Mouse (Mus musculus) liver (tissue): ENCODE results near the gene Entpd3.
A peak's percentile ranks its signal among the peaks of the same experiment; 100 is the strongest.

Experiments
- DNase-seq: peaks from one replicate; pipeline ENCODE4 v3.0.0-alpha.2; 2020; ENCODE audit warnings: mixed read lengths

Gene Entpd3

DNA sequence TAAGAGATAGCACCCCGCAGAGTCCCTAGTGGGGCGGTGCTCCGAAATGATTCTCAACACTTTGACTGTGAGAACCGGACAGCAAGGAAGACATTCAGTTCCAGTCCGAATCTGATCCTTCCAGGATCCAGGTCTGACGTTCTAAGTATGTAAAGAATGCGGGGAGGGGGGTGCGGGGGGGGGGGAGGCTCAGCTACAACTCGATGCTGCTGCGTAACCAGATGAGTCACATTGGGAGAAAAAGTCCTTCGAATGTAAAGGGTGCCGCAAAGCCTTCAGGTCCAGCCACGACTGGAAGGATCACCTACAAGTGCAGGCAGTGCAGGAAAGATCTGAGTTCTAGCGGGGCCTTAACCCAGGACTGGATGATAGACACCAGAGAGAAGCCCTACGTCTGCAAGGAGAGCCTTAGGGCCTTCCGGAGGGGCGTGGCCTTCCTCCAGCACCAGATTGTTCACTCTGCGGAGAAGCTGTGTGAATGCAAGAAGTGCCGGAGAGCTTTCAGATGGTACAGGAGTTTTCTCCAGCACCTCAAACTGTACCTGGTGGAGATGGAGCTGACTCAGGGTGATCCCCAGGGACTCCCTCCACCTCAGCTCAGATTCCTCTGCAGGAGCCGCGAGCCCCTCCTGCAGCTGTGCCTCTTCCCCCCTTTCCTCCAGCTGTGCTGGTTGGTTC lies 42.5 kb downstream of the Entpd3 start:
- DNase-seq: peak; percentile 67

DNA sequence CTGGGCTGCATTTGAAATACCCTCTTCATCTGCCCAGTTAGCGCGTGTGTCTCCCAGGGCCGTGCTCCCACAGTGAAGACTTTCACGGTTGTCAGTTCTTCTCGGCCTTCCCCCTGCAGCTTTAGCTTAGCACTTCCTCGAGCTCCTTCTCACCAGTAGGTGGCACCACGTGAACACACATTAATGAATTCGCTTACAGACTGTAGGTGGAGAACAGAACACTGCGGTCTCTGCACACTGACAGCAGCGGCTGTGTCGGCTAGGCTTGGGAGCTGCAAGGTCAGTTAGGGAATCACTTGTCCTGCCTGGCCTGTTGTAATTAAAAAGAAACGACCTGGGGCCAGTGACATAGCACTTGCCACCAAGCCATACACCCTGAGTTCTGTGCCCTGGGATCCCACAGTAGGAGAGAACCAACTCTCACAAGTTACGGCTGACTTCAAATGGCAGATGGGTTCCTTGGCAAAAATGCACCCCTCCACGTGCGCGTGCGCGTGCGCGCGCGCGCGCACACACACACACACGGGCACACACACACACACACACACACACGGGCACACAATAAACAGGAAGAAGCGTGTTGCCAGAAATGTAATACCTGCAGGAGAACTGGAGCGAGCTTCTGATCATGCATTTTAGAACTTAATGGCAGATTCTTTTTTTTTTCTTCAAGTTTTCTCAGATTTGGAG lies 43.1 kb downstream of the Entpd3 start:
- peak; percentile 88 for DNase-seq

DNA sequence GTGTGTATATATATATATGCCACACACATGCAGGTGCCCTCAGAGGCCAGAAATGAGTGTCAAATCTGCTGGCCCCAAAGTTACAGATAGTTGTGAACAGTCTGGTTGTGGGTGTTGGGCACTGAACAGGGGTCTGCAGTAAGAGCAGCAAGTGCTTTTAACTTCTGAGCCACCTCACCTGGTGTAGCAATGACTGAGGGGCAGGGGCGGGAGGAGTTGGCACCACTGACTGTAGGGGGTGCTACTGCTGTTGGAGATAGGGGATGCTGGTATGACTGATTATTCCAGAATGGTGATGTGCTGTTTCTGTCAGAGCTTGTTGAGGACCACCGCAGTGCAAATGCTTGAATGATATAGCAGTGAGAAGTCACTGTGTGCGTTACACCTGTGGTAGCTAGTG lies 43.7 kb downstream of the Entpd3 start:
- DNase-seq: no peak

DNA sequence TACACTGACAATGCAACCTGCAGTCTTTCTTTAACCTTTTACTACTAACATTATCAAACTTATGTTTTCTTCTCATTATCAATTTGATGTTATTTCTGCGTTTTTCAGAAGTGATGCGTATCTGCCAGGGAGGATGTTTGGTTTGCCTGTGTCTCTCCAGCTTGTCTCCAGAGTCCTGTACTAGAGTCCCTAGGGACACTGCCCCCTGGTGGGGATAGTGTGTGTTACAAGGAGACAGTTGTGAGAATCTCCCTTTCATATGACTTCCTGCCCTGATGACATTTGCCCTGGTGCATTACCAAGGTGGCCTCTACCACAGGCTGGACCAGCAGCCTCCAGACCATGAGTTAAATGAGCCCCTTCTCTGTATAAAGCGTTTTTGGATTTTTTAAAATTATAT lies 46.9 kb downstream of the Entpd3 start:
- DNase-seq: peak; percentile 85

DNA sequence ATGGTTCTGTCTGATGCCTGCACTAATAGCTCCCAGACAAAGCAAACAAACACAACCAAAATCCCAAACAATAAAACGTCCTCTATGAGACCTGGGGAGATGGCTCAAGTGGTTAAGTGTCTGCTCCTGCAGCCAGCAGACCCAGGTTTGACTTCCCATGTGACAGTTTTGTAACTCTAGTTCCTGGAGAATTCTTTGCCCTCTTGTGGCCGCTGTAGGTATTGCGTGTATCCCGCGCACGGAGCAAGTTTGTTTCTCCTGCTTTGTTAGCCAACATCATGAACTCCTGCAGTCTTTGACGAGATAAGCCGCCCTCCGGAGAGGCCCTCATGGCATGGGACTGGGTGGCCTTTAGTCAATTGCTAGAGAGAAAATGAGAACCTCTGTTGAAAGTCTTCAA lies 51.9 kb downstream of the Entpd3 start:
- peak; percentile 73 for DNase-seq

DNA sequence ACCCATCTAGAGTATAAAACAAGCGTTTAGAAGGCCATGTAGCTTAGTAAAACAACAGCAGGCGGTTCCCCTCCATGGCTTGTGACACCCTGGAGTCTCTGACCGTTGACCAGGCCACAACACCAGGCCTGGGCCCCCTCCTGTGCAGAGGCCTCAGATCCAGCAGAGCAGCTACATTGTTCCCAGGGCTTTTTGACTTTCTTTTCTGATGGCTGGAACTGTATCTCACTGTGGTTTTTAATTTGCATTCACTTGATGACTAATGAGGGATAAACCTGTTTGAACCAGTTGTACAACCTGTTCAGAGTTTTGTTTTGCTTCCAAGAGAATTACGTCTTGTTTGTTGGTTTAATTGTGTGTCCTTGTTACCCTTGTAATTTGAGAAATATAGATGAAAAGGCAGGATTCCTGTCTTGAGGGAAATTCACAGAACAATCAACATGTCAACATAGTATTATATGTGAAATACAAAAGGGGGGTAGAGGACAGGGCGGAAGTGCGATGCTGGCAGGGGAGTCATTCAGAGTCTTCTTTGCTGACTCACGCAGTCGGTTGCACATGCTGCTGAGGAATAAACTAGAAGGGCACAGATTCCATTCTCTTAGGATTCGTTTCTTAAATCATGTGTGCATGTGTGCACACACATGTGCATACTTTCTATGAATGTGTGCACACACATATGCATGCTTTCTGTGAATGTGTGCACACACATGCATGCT lies 53.9 kb downstream of the Entpd3 start:
- no peak for DNase-seq

DNA sequence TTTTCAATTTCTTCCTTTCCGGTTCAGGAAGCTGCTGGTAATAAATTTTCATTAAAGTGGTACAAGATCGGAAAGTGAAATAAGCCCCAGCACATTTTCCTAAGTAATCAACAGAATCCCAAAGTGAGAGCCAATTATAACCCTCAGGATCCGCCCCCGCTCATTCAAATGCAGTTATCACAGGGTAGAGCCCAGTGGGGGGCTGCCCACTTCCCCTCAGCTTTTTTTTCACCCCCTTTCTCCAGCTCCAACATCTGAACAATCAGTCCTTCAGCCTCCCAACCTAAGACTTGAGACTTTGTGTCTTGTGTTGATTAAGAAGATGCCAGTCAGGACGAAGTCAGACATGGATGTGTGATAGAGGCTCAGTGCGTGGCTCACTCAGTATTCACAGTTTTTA lies 55.2 kb downstream of the Entpd3 start:
- DNase-seq: no peak

DNA sequence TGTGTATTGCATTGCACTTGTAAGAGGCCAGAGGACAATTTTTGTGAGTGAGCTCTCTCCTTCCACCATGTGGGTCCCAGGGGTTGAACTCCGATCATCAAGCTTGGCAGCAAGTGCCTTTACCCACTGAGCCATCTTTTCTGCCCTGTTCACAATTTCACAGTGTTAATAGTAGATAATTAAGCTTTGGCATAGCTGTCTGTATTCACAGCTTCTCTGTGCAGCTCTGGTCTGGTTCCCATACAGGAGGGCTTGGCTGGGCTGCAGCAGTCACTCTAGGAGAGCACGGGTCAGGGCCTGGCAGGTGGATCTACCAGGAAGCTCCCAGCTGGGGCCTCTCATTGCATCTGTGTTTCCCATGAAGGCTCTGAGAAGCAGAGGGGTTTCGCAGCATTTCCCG lies 55.7 kb downstream of the Entpd3 start:
- no peak for DNase-seq

DNA sequence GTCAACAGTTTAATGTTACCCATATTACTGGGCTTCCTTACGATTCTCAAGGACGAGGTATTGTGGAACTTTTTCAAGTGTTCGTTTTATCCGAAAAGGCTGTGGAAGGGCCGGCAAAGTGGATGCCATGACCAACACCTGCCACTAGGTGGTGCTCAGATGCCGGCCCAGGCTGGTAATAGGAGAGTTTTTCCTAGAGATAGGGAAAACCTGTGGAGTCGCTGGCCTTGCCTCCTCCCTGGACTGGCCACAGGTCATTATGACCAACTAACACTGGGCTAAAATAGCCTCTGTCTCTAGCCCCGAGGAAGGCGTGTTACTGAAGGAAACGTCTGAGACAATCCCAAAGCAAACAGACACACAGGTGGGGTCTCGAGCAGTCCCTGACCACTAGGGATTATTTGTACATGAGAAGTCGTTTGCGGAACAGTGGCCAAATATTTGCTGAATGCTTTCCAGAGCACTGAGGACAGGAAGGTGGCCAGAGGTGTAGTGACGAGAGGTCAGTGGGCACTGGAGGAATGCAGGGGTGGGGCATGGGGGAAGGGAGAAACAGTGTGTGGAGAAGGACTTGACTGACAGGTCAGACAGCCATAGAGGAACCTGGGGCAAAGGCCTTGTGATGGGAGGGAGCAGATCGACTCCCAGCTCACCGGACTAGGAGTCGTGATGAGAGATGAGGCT lies 62.0 kb downstream of the Entpd3 start:
- peak; percentile 71 for DNase-seq

DNA sequence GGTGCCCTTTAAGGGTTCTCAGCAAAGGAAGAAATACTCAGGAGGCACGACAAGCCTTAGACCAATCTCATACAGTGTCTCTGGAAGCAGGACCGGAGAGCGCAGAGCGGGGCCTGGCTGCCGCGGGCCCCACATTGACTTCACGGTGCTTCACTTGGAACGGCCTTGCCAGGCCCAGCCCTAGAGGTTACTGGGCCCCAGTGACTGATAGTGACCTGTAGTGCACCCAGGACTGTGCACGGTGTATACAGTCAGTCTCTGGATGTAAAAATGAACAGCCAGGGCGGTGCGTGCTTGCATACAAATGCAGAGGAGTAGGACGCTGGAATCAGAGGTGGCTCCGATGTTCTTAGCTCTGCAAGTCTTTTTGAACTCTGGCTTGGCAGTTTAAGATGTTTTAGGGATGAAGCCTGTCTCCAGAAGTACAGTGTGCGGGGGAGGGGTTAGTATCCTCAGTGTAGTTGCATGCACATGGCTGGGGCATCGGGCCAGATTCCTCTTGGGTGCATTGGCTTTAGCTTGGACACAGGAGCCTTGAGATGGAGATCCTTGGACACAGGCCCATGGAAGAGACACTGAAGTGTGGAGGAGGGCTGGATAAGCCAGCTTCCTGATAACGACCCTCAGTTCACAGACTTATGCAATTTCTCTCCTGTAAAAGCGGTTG lies 62.7 kb downstream of the Entpd3 start:
- peak; percentile 34 for DNase-seq

DNA sequence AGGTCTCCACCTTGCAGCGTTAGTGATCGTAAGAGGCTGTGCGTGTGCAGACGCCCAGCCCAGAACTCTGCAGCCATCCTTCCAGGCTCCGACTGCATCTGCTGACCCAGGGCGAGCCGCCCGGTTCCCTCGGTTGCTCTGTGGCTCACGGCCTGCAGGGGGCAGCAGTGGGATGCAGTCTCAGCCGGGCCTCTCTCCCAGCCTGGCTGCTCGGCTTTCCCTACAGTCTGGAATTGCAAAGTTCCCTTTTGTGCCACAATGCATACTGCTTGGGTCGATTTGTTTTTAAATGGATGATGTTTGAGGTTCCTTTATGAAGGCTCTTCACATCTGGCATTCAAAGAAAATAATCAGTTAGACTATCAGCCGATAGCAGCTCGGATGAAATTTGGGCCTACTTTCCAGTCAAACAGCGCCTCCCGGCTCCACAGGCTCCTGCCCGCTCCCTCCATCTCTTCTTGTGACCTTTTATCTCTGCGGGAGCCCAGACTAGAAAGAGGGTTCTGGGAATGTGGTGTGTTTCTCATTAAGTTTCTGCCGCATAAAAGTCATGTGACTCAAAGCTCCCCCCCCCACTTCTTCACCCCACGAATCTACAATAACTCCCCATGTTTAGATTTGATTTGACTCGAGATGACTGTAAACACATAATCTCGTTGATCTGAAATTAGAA lies 63.4 kb downstream of the Entpd3 start:
- peak; percentile 79 for DNase-seq

DNA sequence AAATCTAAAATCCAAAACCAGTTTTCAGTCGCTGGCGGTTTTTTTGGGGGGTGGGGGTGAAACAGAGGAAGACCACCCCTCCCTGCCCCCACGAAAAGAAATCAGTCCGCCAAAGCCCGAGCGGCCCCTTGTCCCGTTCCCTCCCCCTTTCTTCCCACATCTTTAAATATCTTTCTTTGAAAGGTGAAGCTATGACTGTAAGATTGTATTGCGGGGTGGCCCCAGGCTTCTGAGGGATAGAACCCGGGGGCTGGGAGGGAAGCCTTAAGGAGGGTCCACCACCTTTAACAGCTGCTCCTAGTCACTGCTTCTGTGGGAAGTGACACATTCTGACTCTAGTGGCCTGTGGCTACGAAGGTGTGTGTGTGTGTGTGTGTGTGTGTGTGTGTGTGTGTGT lies 63.9 kb downstream of the Entpd3 start:
- DNase-seq: no peak

DNA sequence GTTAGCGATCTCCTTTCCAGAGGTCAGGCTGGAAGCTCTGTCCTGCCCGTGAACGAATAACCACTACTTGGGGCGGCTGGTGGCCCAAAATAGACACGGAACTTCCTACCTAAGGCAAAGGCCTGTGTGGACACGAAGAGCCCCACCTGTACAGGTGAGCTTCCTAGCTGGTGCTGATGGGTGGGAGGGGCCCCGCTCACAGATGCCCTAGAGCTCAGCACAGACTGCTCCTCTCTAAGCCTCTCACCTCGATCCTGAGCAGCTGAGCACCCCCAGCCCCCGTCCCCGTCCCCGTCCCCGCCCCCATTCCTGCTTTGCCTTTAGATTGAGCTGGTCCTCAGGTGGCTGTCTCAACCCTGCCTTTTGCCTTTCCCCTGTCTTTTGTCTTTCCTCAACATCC lies 64.3 kb downstream of the Entpd3 start:
- no peak for DNase-seq

DNA sequence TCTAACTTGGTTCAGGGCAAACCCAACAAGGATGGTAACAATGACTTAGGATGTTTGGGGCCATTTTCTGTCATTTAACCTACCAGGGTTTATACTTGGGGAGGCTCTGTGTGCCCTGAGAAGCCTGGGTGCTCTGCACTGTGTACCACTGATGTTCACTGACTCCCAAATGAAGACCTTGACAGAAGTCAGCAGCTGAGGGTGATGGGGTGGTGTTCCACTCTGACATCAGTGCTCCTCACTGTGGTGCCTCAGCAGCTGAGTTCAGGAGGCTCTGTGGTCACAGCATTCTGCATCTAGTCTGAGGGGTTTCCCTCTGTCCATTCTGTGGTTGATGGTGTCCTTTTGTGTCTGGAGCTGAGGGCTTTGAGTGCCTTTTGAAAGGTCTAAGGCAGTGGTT lies 71.4 kb downstream of the Entpd3 start:
- no peak for DNase-seq

DNA sequence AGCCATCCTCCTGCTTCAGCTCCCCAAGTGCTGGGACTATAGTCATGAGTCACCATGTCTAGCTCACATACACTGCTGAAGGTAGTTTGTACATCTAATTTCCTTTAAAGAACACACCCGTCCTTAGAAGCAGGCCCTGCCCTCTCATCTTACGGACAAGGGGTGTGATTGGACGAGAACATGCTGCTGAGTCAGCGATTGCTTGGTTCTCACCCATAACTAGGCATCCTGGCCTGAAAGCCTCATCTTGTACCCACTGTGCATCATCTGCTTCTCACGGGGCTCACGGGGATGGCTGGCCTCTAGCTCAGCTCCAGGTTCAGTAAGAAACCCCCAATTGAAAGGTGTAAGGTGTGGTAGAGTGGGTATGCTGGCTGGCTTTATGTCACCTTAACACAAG lies 74.4 kb downstream of the Entpd3 start:
- no peak for DNase-seq
